Mouse (Mus musculus): Measurements from ENCODE around the gene 5730522E02Rik.

The 5730522E02Rik gene

GRCm38 (mm10) chr11:26128385-26128784, 82.2 kb downstream of the 5730522E02Rik start:
- no peak for DNase-seq (ENCODE audit: low spot score in 2 of 2)

GRCm38 (mm10) chr11:26125923-26126322, 84.6 kb downstream of the 5730522E02Rik start:
- no peak for DNase-seq (ENCODE audit: low spot score in 2 of 2)

- no peak for DNase-seq (ENCODE audit: low spot score in 2 of 2)
These were observed 89.6 kb downstream of the 5730522E02Rik start for GRCm38 (mm10) chr11:26120781-26121557.

- DNase-seq (ENCODE audit: low spot score in 2 of 2), result peak in 1 of 2 experiments; percentile 23
These were observed 92.9 kb downstream of the 5730522E02Rik start for GRCm38 (mm10) chr11:26117651-26118050.

- no peak for DNase-seq (ENCODE audit: low spot score in 2 of 2)
These were observed 98.4 kb downstream of the 5730522E02Rik start for GRCm38 (mm10) chr11:26112206-26112605.

- no peak for DNase-seq (ENCODE audit: low spot score in 2 of 2)
These were observed 101.9 kb downstream of the 5730522E02Rik start for GRCm38 (mm10) chr11:26108647-26109046.

GRCm38 (mm10) chr11:26104680-26105079, 105.9 kb downstream of the 5730522E02Rik start:
- DNase-seq (ENCODE audit: low spot score in 2 of 2), result no peak

- no peak for DNase-seq (ENCODE audit: low spot score in 2 of 2)
These were observed 106.9 kb downstream of the 5730522E02Rik start for GRCm38 (mm10) chr11:26103698-26104097.

GRCm38 (mm10) chr11:26102878-26103277, 107.7 kb downstream of the 5730522E02Rik start:
- no peak for DNase-seq (ENCODE audit: low spot score in 2 of 2)

- no peak for DNase-seq (ENCODE audit: low spot score in 2 of 2)
These were observed 110.5 kb downstream of the 5730522E02Rik start for GRCm38 (mm10) chr11:26100077-26100476.

GRCm38 (mm10) chr11:26098933-26099332, 111.6 kb downstream of the 5730522E02Rik start:
- DNase-seq (ENCODE audit: low spot score in 2 of 2), result no peak

GRCm38 (mm10) chr11:26096095-26096494, 114.5 kb downstream of the 5730522E02Rik start:
- no peak for DNase-seq (ENCODE audit: low spot score in 2 of 2)

GRCm38 (mm10) chr11:26088993-26089392, 121.6 kb downstream of the 5730522E02Rik start:
- no peak for DNase-seq (ENCODE audit: low spot score in 2 of 2)

GRCm38 (mm10) chr11:26086679-26087078, 123.9 kb downstream of the 5730522E02Rik start:
- no peak for DNase-seq (ENCODE audit: low spot score in 2 of 2)

- DNase-seq (ENCODE audit: low spot score in 2 of 2), result no peak
These were observed 125.1 kb downstream of the 5730522E02Rik start for GRCm38 (mm10) chr11:26085380-26086035.

GRCm38 (mm10) chr11:26076335-26076734, 134.2 kb downstream of the 5730522E02Rik start:
- DNase-seq (ENCODE audit: low spot score in 2 of 2), result no peak

- no peak for DNase-seq (ENCODE audit: low spot score in 2 of 2)
These were observed 135.0 kb downstream of the 5730522E02Rik start for GRCm38 (mm10) chr11:26075536-26075935.

- peak; percentile 42 to 84 for DNase-seq (ENCODE audit: low spot score in 2 of 2)
These were observed 136.8 kb downstream of the 5730522E02Rik start for GRCm38 (mm10) chr11:26073638-26074294.

GRCm38 (mm10) chr11:26072101-26072500, 138.5 kb downstream of the 5730522E02Rik start:
- DNase-seq (ENCODE audit: low spot score in 2 of 2), result no peak

GRCm38 (mm10) chr11:26063252-26063651, 147.3 kb downstream of the 5730522E02Rik start:
- DNase-seq (ENCODE audit: low spot score in 2 of 2), result no peak

GRCm38 (mm10) chr11:26061471-26062137, 149.0 kb downstream of the 5730522E02Rik start:
- no peak for DNase-seq (ENCODE audit: low spot score in 2 of 2)

- DNase-seq (ENCODE audit: low spot score in 2 of 2), result peak in 1 of 2 experiments; percentile 62
These were observed 197.0 kb downstream of the 5730522E02Rik start for GRCm38 (mm10) chr11:26013527-26013926.
